Mouse (Mus musculus) heart, embryonic 10.5 days (tissue): Measurements from ENCODE around the gene Rubcnl. TPM values are rescaled to one million over a fixed set of nuclear protein-coding genes. Genes with fewer than 3 reads are reported as not detected.

Experiments
- DNase-seq: peaks from one replicate; pipeline ENCODE4 v3.0.0-alpha.2; 2017; ENCODE audit warnings: low spot score
- H3K27ac ChIP-seq: fragments of 300-500 bp; sonication (generic); 2 replicates; pipeline ENCODE4 v1.5.1; 2016; ENCODE audit warnings: mild to moderate bottlenecking
- H3K27me3 ChIP-seq: fragments of 300-500 bp; sonication (generic); 2 replicates; pipeline ENCODE4 v1.6.1; 2016; ENCODE audit warnings: mild to moderate bottlenecking; ENCODE audit not compliant: poor library complexity, insufficient read depth, severe bottlenecking
- H3K36me3 ChIP-seq: fragments of 300-500 bp; sonication (generic); 2 replicates; pipeline ENCODE4 v1.6.1; 2016; ENCODE audit warnings: mild to moderate bottlenecking, moderate library complexity
- H3K4me1 ChIP-seq: fragments of 300-500 bp; sonication (generic); 2 replicates; pipeline ENCODE4 v1.6.1; 2016; ENCODE audit warnings: mild to moderate bottlenecking
- H3K4me3 ChIP-seq: fragments of 300-500 bp; sonication (generic); 2 replicates; pipeline ENCODE4 v1.5.1; 2016; ENCODE audit warnings: mild to moderate bottlenecking, moderate library complexity
- H3K9me3 ChIP-seq: fragments of 300-500 bp; sonication (generic); 2 replicates; pipeline ENCODE4 v1.6.1; 2016; ENCODE audit warnings: mild to moderate bottlenecking, moderate library complexity
- WGBS: fragments of 180-500 bp; shearing (Covaris S2); methylation state at CpG from one replicate; pipeline ENCODE4 v1.1.7; 2016; 5-methylcytosine and 5-hydroxymethylcytosine counted together
- polyA plus RNA-seq: library from polyadenylated mRNA; unstranded; fragments of >200 nt; fragmentation: Nextera tagmentation; extraction: Ambion mirVana; gene quantifications from 2 replicates; pipeline ENCODE4 v1.2.1, GENCODE M21; 2016

Gene Rubcnl
- polyA plus RNA-seq, 1 experiment from 2014 or later, result 0.40 TPM

DNA sequence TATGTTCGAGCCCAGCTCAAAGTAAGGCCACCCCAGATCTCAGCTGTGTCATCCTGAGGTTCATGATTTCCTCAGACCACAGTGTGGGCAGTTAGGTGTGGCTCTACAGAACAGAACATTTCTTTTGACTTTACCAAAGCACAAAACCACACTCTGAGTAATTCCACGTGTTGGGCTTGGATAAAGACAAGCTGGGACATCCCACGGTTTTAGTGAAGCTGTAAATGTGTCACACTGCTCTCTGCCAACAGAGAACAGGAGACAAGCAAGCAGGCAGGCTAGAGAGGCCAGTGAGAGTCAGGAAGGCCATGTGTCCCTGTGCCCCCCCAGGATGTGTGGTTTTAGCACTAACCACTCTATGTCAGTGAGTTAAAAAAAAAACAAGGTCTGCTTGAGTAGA is 19.3 kb upstream of the Rubcnl start:
- DNase-seq, result no peak
- H3K4me1 ChIP-seq, result peaks cover 10% of the 10 kb centered on the region; the same call in 1 of the 2 replicates
- no peaks in the 10 kb centered on the region for H3K36me3 ChIP-seq
- no peaks in the 10 kb centered on the region for H3K27me3 ChIP-seq
- no peak overlapping the region for H3K27ac ChIP-seq
- H3K4me3 ChIP-seq, result no peak overlapping the region
- WGBS, result 62% methylated on average over 3 of the region's 3 CpGs
- H3K9me3 ChIP-seq, result no peaks in the 10 kb centered on the region

DNA sequence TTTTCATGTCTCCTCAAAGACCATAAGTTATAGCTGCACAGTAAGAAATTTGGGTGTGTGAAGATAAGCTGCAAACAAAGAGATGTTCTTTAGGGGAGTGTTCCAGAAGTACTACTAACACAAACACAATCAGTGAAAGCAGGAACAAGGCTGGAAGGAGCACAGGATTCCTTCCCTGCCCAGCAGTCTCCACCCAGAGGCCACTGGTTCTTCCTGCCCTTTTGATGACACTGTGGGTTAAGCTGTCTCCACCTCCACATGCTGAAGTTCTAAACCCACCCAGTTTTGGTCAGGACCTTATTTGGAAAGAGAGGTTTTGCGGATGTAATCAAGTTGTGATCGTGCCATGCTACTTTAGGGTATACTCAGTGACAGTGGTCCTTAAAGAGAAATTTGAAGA is 18.8 kb upstream of the Rubcnl start:
- peaks cover 10% of the 10 kb centered on the region; the same call in 1 of the 2 replicates for H3K4me1 ChIP-seq

DNA sequence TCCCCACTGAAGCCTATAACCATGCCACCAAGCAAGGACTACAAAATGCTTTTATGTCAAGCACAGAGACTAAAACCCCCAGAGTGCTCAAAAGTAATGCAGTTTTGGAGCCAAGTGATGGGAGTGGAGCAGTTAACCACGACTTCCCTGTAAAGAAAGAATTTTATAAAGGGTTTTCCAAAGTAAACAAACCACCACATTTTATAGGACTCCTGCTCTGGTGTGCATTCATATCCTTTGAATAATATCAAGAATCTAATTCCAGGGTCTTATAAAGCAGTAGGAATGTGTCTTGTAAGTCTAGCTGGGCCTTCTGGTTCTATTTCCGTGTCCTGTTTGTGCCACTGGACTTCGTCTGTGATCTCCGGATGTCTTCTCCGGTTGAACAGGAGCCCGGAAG is 14.5 kb upstream of the Rubcnl start:
- Histone ChIP-seq H3K36me3 (no peaks in the 10 kb centered on the region), H3K27ac (no peak overlapping the region), H3K27me3 (no peaks in the 10 kb centered on the region), H3K4me3 (no peak overlapping the region), H3K4me1 (peaks cover 10% of the 10 kb centered on the region; the same call in 1 of the 2 replicates), H3K9me3 (no peaks in the 10 kb centered on the region)
- no peak for DNase-seq
- WGBS, result 78% methylated on average over 6 of the region's 6 CpGs

More for the DNA sequence above, 18.8 kb upstream of the Rubcnl start:
- no peaks in the 10 kb centered on the region for H3K27me3 ChIP-seq
- H3K9me3 ChIP-seq, result no peaks in the 10 kb centered on the region
- WGBS, result 88% methylated on average over 2 of the region's 2 CpGs
- no peaks in the 10 kb centered on the region for H3K36me3 ChIP-seq
- no peak for DNase-seq
- no peak overlapping the region for H3K27ac ChIP-seq
- H3K4me3 ChIP-seq, result no peak overlapping the region

DNA sequence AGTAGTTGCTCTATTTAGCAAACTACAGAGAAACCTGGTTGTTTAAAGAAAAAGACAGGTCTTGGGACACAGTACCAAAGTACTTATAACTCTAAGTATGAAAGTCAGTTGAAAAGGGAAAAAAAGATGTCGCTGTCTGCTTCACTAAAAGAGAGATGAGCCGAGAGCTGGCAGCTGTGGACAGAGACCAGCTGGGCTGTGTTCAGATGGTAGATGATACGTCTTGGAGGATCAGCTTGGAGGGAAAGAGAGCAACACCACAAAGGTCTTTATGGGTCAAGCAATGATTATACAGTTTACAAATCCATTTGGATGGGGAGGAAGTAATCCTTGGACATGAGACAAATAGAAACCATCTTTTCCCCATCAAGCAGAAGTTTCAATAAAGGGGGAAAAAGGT is 12.5 kb upstream of the Rubcnl start:
- Histone ChIP-seq H3K27ac (no peak overlapping the region), H3K27me3 (no peaks in the 10 kb centered on the region), H3K4me3 (no peak overlapping the region), H3K4me1 (no peaks in the 10 kb centered on the region), H3K9me3 (no peaks in the 10 kb centered on the region), H3K36me3 (no peaks in the 10 kb centered on the region)
- WGBS, result 81% methylated on average over 3 of the region's 3 CpGs
- no peak for DNase-seq

DNA sequence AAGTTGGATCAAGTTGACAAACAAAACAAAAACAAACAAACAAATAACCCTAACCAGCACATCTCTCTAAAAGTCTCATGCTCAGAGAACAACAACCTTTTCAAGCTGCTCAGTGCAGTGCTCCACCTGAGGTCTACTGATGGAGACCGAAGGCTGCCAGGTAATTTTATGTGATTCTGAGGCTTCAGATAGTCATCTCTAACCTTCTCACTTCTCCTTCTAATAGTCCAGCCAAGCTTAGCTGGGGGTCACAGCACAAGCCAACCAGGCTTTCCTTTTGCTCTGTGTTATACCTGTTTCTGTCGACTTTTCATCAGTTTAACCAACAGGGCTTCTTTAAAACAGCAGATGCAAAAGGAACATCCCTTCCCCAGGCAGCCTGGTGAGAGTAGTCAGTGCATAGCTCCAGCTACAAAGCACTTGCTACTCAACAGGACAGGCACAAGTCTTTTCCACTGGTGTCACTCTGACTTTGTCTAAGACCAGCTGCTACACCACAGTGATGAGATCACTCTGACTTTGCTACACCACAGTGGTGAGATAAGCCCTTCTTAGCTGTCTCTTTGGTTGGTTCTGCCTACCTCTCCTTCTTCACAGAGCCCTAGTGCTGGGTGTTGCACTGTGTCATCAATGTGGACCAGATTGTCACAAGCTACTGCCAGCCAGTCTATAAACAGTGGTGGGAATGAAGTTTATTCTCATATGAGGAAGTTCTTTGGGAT is 10.2 kb upstream of the Rubcnl start:
- Histone ChIP-seq H3K27ac (no peak overlapping the region), H3K27me3 (no peaks in the 10 kb centered on the region), H3K36me3 (no peaks in the 10 kb centered on the region), H3K9me3 (no peaks in the 10 kb centered on the region), H3K4me1 (no peaks in the 10 kb centered on the region; the same call in 1 of the 2 replicates), H3K4me3 (no peak overlapping the region)
- no peak for DNase-seq
- WGBS, result 66% methylated on average over 2 of the region's 2 CpGs

DNA sequence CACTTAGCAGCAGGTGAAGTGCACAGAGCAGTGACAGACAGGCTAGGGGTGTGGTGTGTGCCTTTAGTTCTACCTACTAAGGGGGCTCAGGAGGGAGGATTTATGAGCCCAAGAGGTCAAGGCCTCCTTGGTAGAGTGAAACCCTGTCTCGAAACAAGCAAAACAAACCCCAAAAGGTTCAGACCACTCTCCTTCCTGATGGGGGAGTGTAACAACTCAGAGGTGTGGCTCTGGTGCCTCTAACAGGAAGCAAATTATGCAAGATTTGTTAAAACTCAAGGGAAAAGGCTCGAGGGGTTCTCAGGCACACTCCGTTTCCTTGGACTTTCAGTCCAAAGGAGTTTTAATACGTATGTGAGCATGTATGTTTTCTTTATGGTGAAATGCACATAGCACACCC is 5.5 kb upstream of the Rubcnl start:
- Histone ChIP-seq H3K27me3 (no peaks in the 10 kb centered on the region), H3K36me3 (no peaks in the 10 kb centered on the region), H3K9me3 (no peaks in the 10 kb centered on the region), H3K4me1 (peaks cover 11% of the 10 kb centered on the region), H3K27ac (no peak overlapping the region), H3K4me3 (no peak overlapping the region)
- no peak for DNase-seq
- WGBS, result 68% methylated on average over 4 of the region's 4 CpGs

DNA sequence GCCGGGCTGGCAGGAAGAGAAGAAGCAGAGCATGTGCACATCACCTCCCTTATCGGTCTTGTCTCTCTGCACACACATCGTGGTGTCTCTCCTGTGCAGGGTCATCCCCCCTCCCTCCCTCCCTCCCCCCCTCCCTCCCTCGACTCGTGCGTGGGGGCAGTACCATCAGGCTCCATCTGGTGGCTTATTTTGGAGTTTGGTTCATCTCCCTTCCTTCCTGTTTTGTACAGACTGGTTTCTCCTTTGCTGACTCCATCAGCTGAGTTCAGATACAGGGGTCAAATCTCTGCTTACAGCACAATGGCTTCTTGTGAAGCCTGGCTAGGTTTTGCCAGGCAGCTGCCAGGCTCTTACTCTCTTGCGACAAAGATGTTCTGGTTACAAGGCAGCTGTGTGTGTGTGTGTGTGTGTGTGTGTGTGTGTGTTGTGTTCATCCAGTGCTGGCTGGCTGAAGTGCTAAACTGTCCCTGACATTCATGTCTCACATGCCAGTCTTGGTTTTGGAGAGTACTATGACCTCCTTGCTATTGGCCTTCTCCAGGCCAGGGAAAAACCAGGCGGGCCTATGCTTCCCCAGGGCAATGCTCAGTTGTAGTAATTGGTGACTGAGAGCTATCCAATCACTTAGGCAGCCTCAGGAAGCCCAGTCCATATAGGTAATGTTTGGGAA is 4.7 kb upstream of the Rubcnl start:
- 0 out of 2 replicates have a peak overlapping the region, but pooled peaks have one; percentile 23 for H3K27ac ChIP-seq
- 20% methylated on average over 8 of the region's 8 CpGs for WGBS
- DNase-seq, result no peak
- no peaks in the 10 kb centered on the region for H3K36me3 ChIP-seq
- H3K9me3 ChIP-seq, result no peaks in the 10 kb centered on the region
- H3K27me3 ChIP-seq, result no peaks in the 10 kb centered on the region
- no peak overlapping the region for H3K4me3 ChIP-seq
- H3K4me1 ChIP-seq, result peaks cover 11% of the 10 kb centered on the region

DNA sequence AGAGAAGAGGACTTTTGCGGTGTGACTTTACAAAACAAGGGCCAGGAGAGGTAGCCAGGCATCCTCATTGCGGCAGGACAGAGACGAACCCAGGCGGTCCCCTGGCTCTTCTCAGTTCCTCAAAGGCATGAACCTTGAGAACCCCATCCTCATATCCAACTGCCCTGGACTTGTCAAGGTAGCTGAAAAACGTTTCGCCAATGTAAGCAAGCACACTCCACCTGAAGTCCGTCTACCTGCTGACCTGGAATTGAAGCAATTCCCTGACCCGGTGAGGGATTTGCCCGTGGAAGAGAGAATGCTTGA is 841 bp downstream of the Rubcnl start:
- no peak for DNase-seq
- Histone ChIP-seq H3K27me3 (no peaks in the 10 kb centered on the region; the same call in 1 of the 2 replicates), H3K9me3 (no peaks in the 10 kb centered on the region), H3K36me3 (no peaks in the 10 kb centered on the region), H3K4me1 (peaks cover 12% of the 10 kb centered on the region), H3K27ac (peak overlapping the region; percentile 89), H3K4me3 (peak overlapping the region; percentile 78)
- 74% methylated on average over 9 of the region's 9 CpGs for WGBS

DNA sequence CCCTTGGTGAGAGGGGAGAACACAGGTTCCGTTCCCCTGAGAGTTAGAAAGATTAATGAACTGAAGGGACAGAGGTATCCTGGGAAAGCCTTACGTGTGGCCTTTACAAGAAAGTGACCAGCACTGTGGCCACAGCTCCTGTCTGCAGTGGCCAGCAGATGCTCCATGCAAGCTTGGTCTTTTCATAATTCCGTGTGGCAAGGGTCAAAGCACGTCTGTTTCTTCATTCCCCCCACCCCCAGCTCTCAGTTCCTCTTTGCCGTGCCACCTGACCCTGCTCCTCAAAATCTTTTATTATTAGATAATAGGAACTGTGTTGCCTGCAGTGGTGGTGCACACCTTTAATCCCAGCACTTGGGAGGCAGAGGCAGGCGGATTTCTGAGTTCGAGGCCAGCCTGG is 1.4 kb downstream of the Rubcnl start:
- no peaks in the 10 kb centered on the region; the same call in 1 of the 2 replicates for H3K27me3 ChIP-seq
- WGBS, result 87% methylated on average over 7 of the region's 7 CpGs
- H3K4me3 ChIP-seq, result no peak overlapping the region

DNA sequence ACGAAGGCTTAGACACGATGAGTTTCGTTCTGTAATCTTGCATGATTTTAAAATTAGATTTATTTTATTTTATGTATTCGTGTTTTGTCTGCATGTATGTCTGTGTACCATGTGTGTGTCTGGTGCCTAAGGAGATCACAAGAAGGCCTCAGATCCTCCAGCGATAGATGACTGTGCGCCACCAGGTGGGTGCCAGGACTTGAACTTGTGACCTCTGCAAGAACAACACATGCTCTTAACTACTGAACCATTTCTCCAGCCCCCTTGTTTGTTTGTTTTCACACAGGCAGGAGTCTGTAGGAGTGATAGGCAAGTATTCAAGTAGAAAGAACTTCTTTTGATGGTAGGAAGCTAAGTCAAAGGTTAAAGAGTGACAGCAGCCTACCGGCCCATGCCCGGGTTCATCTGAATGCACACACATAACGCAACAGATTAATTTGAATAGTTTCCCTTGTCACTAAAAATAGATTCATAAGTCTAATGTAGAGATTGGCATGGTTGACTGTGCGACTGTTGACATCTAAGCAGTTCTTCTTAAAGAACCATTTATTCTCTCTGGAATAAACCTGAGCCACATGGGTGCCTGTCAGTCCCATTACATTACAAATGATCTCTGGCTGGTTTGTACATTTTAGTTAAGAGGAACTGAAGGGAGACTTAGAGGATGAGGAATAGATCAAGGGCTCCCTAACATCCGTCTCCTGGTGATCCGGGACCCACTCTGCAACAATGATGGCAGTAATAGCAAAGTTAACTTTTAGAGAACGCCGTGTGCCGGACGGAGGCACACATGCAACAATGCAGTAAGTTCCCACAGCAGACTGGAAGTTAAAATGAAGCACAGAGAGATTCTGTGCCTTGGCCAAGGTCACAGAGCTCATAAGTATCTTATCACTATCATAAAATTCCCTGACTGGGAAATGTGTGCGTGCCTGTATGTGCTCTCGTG is 2.3 kb downstream of the Rubcnl start:
- WGBS, result 87% methylated on average over 18 of the region's 18 CpGs
- no peak overlapping the region for H3K4me3 ChIP-seq
- DNase-seq, result no peak
- no peaks in the 10 kb centered on the region; the same call in 1 of the 2 replicates for H3K27me3 ChIP-seq
- H3K27ac ChIP-seq, result no peak overlapping the region
- H3K4me1 ChIP-seq, result peaks cover 12% of the 10 kb centered on the region
- H3K36me3 ChIP-seq, result no peaks in the 10 kb centered on the region
- no peaks in the 10 kb centered on the region for H3K9me3 ChIP-seq

More for the DNA sequence above, 1.4 kb downstream of the Rubcnl start:
- Histone ChIP-seq H3K4me1 (peaks cover 12% of the 10 kb centered on the region), H3K27ac (no peak overlapping the region), H3K36me3 (no peaks in the 10 kb centered on the region), H3K9me3 (no peaks in the 10 kb centered on the region)
- DNase-seq, result no peak

DNA sequence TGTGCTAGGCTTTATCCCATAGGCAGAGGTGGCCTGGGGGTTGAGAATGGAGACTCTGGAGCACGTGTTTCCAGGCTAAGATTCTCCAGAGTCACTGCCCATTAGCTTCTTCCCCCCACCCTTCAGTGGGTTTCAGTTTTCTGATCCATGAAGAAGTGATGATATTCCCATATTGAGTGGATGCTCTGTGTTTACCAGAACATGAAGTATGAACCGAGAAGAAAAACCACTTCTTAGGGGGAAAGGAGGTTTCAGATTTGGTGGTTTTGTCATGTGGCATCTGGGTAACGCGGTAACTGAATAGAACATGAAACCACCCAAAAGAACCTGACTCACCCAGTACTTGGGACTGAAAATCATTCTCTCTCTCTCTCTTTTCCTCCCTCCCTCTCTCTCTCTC is 3.0 kb downstream of the Rubcnl start:
- no peaks in the 10 kb centered on the region for H3K36me3 ChIP-seq
- no peaks in the 10 kb centered on the region; the same call in 1 of the 2 replicates for H3K27me3 ChIP-seq
- no peak for DNase-seq
- no peaks in the 10 kb centered on the region for H3K9me3 ChIP-seq
- WGBS, result 77% methylated on average over 4 of the region's 4 CpGs
- H3K4me1 ChIP-seq, result peaks cover 12% of the 10 kb centered on the region
- H3K27ac ChIP-seq, result no peak overlapping the region
- no peak overlapping the region for H3K4me3 ChIP-seq

DNA sequence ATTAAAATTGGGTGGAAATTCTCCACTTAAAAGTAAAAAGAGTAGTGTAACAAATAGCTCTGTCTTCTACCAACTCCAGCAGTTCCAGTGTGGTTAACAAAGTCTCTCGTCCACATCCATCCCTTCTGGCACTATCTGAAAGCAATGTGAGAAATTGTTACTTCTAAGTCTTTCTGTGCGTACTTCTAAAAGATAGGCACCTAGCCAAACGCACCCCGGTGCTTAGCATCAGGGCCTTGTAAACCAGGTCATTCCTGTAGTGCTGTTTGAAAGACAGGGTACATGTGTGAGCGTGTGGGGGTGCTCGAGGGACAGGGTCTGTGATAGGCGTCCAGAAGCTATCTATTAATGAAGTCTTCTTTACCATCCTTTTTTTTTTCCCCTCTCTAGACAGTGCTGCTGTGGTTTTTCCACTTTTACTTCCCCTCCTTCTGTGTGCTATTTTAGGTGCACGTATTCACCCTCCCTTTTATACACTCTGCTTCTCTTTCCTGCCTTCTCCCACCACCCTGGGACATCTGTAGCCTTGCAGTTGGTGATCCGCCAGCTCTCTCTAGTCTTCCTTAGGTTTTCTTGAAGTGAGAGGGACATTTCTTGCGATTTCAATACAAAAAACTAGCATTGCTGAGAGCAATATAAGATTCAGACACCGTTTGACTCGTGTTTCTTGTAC is 4.9 kb downstream of the Rubcnl start:
- Histone ChIP-seq H3K27ac (no peak overlapping the region), H3K4me3 (no peak overlapping the region), H3K4me1 (peaks cover 12% of the 10 kb centered on the region), H3K36me3 (no peaks in the 10 kb centered on the region), H3K9me3 (no peaks in the 10 kb centered on the region), H3K27me3 (no peaks in the 10 kb centered on the region; the same call in 1 of the 2 replicates)
- WGBS, result 55% methylated on average over 12 of the region's 12 CpGs
- no peak for DNase-seq
